Mouse (Mus musculus) heart, adult 2 months (tissue): ENCODE measurements around the gene Rpusd4. TPM values are rescaled to one million over a fixed set of nuclear protein-coding genes. Genes with fewer than 3 reads are reported as not detected.

Experiments
- DNase-seq, 2 experiments: peaks; one replicate each; pipeline ENCODE4 v3.0.0; 2021
- H3K27ac ChIP-seq: fragments of 200-600 bp; 2 replicates; pipeline ENCODE4 v1.8.1; 2022
- H3K27me3 ChIP-seq: fragments of 200-500 bp; 2 replicates; pipeline ENCODE4 v1.6.1; 2012; ENCODE audit warnings: mild to moderate bottlenecking, low read length, inconsistent platforms, mixed read lengths; ENCODE audit not compliant: control insufficient read depth, insufficient read depth
- H3K36me3 ChIP-seq: fragments of 200-500 bp; 2 replicates; pipeline ENCODE4 v1.6.1; 2012; ENCODE audit warnings: low read length, inconsistent platforms; ENCODE audit not compliant: control insufficient read depth, insufficient read depth
- H3K4me1 ChIP-seq: fragments of 200-500 bp; 2 replicates; pipeline ENCODE4 v1.6.1; 2011; ENCODE audit warnings: low read length; ENCODE audit not compliant: control insufficient read depth, insufficient read depth
- H3K4me3 ChIP-seq: fragments of 200-600 bp; 2 replicates; pipeline ENCODE4 v1.8.1; 2022
- H3K79me2 ChIP-seq: fragments of 200-500 bp; replicated peaks from 2 replicates; pipeline ENCODE4 v1.6.1; 2012; ENCODE audit warnings: mild to moderate bottlenecking, inconsistent platforms, low read length, moderate library complexity, mixed read lengths; ENCODE audit not compliant: control insufficient read depth, insufficient read depth
- H3K9ac ChIP-seq: fragments of 200-500 bp; 2 replicates; pipeline ENCODE4 v1.6.1; 2012; ENCODE audit warnings: low read depth, mild to moderate bottlenecking, control low read depth, inconsistent platforms, low read length, mixed read lengths
- CTCF ChIP-seq: fragments of 200-600 bp; IDR thresholded peaks from 2 replicates; pipeline ENCODE4 v1.8.1; 2022; ENCODE audit warnings: antibody characterized with exemption, mild to moderate bottlenecking, moderate library complexity
- EP300 ChIP-seq: fragments of 200-500 bp; IDR thresholded peaks from 2 replicates; pipeline ENCODE4 v1.6.1; 2011; ENCODE audit warnings: low read depth, low read length, control low read depth; ENCODE audit not compliant: insufficient read depth
- POLR2A ChIP-seq: fragments of 200-500 bp; IDR thresholded peaks from 2 replicates; pipeline ENCODE4 v1.6.1; 2011; ENCODE audit warnings: mild to moderate bottlenecking, low read depth, low read length, control low read depth; ENCODE audit not compliant: insufficient read depth
- WGBS: fragments of 180-500 bp; shearing (Covaris S2); methylation state at CpG from one replicate; pipeline ENCODE4 v1.1.7; 2018; 5-methylcytosine and 5-hydroxymethylcytosine counted together
- intact Hi-C: fragments of 180-260 bp; cut with DNase I; formaldehyde crosslinking; loops from one replicate; pipeline ENCODE4 v1.15.1; 2025
- polyA plus RNA-seq: library from polyadenylated mRNA; depleted of rRNA; stranded (reverse); fragments of >200 nt; gene quantifications from 2 replicates; pipeline ENCODE4 v1.2.3, GENCODE M21; 2012
- total RNA-seq, 2 experiments: library from RNA; stranded (reverse); gene quantifications; 2 replicates each; pipeline ENCODE4 v1.2.3; 2021

The Rpusd4 gene
- total and polyA plus RNA-seq, 3 experiments: 10.9 to 12.7 (median 12.2) TPM

DNA sequence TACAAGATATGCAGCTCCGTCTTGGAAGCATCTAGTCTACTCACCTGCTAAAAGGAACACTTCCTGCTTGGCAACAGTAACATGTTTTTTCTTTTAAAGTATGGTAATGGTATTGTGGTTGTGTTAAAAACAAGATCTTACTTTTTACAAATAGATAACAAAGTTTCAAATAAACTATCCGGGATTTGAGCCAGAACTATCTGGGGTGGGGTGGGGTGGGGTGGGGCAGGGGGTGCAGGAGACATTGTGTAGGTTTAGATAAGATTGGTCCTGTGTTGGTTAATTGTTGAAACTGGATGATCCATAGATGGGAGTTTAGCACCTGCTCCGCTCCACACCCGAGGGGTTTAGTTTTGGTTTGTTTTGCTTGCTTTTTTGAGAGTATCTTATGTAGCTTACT, 5.2 kb upstream of the Rpusd4 start:
- 56% methylated on average over 4 of the region's 4 CpGs for WGBS
- Histone ChIP-seq H3K36me3 (peaks cover 5% of the 10 kb centered on the region), H3K4me1 (no peaks in the 10 kb centered on the region), H3K79me2 (peaks cover 2% of the 10 kb centered on the region; the same call in 1 of the 2 replicates), H3K4me3 (no peak overlapping the region), H3K27me3 (no peaks in the 10 kb centered on the region), H3K27ac (no peak overlapping the region), H3K9ac (no peak overlapping the region)
- no peak for DNase-seq
- intact Hi-C loops: no loop called here
- TF ChIP-seq EP300: no peak
- no peak for TF ChIP-seq CTCF
- no peak for TF ChIP-seq POLR2A

- Histone ChIP-seq H3K79me2 (peaks cover 2% of the 10 kb centered on the region; the same call in 1 of the 2 replicates), H3K27me3 (no peaks in the 10 kb centered on the region), H3K4me3 (no peak overlapping the region), H3K9ac (no peak overlapping the region), H3K36me3 (peaks cover 5% of the 10 kb centered on the region), H3K27ac (no peak overlapping the region), H3K4me1 (peaks cover 3% of the 10 kb centered on the region)
- intact Hi-C loops: no loop called here
- TF ChIP-seq EP300: no peak
- no peak for TF ChIP-seq CTCF
- TF ChIP-seq POLR2A: no peak
- DNase-seq: no peak
- 85% methylated on average over 2 of the region's 2 CpGs for WGBS
Observed at GRCm38 (mm10) chr9:35263431-35263830, 4.2 kb upstream of the Rpusd4 start.

DNA sequence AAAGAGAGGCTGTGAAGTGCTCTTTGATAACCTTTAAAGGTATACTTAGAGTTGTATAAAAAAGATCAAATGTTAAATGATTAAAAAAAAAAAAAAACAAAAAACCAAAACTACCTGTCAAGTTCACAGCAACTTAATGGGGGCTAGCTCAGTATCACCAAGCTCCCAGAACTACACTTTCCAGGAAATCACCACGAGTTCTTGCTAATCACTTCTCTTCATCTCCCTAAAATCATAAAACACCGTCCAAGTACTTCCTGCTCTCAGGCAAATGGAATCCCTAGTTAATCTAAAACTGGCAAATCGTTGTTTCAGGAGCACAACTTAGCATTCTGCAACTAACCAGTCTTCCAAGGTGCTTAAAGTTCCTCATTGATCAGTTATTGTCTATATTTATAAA, 3.2 kb upstream of the Rpusd4 start:
- Histone ChIP-seq H3K9ac (no peak overlapping the region), H3K79me2 (peaks cover 2% of the 10 kb centered on the region; the same call in 1 of the 2 replicates), H3K36me3 (peaks cover 5% of the 10 kb centered on the region), H3K4me3 (no peak overlapping the region), H3K27me3 (no peaks in the 10 kb centered on the region), H3K4me1 (peaks cover 3% of the 10 kb centered on the region), H3K27ac (no peak overlapping the region)
- intact Hi-C loops: no loop called here
- TF ChIP-seq POLR2A (no peak), CTCF (no peak), EP300 (no peak)
- DNase-seq: no peak
- WGBS: 44% methylated on average over 3 of the region's 3 CpGs

- WGBS: 2% methylated on average over 21 of the region's 21 CpGs
- peaks cover 3% of the 10 kb centered on the region for H3K4me1 ChIP-seq
- H3K27ac ChIP-seq: peak overlapping the region; percentile 84
- H3K36me3 ChIP-seq: peaks cover 3% of the 10 kb centered on the region
- peak overlapping the region; percentile 49 for H3K9ac ChIP-seq
- intact Hi-C loops: loop anchor here (2.0 to 5.0 kb wide), 3 partner anchors 56 to 151 kb away; partner anchors contain the start of genes Foxred1 and St3gal4
- TF ChIP-seq CTCF (no peak), POLR2A (no peak), EP300 (no peak)
- peak overlapping the region; percentile 82 for H3K4me3 ChIP-seq
- peaks cover 2% of the 10 kb centered on the region; the same call in 1 of the 2 replicates for H3K79me2 ChIP-seq
- no peaks in the 10 kb centered on the region for H3K27me3 ChIP-seq
- no peak for DNase-seq
Observed at GRCm38 (mm10) chr9:35267976-35268715, 481 bp downstream of the Rpusd4 start.

DNA sequence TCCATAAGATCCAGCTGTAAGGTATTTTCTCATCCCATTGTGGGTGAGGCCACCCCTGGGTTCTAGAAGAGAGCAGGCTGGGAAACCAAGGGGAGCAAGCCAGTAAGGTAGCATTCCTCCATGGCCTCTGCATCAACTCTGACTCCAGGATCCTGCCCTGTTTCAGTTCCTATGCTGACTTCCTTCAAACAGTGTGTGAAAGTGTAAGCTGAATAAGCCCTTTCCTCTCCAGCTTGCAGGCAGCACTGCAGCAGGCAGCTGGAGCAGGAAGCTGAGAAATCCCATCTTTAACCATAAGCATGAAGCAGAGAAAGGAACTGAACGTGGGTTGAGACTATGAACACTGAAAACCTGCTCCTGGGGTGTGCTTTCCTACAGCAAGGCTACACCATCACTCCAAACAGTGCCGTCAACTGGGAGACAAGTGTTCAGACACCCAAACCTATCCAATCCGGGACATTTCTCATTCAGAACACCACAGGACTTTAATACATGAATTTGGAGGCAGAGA, 10.2 kb downstream of the Rpusd4 start:
- no peak overlapping the region for H3K27ac ChIP-seq
- no peaks in the 10 kb centered on the region for H3K36me3 ChIP-seq
- WGBS: 75% methylated on average over 3 of the region's 3 CpGs
- no peaks in the 10 kb centered on the region for H3K79me2 ChIP-seq
- H3K4me1 ChIP-seq: no peaks in the 10 kb centered on the region; the same call in 1 of the 2 replicates
- TF ChIP-seq CTCF (no peak), EP300 (no peak), POLR2A (no peak)
- no peak overlapping the region for H3K9ac ChIP-seq
- H3K27me3 ChIP-seq: no peaks in the 10 kb centered on the region
- intact Hi-C loops: no loop called here
- no peak for DNase-seq
- H3K4me3 ChIP-seq: no peak overlapping the region

DNA sequence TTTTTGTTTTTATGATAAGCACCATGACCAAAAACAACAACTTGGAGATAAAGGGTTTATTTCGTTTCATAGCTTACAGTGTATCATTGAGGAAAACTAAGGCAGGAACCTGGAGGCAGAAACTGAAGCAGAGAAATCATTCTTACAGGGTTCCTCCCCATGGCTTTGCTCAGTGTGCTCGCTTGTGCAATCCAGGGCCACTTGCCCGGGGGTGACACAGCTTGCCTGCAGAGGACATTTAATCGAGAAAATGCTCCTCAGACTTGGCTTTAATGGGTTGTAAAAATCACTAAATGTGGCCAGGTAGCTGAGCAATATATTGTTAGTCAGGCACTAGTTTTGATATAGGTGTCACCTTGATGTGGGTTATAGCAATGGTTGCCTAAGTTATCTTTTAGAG, 10.8 kb downstream of the Rpusd4 start:
- intact Hi-C loops: no loop called here
- TF ChIP-seq CTCF (no peak), EP300 (no peak), POLR2A (no peak)
- Histone ChIP-seq H3K4me3 (no peak overlapping the region), H3K79me2 (no peaks in the 10 kb centered on the region), H3K27me3 (no peaks in the 10 kb centered on the region), H3K36me3 (no peaks in the 10 kb centered on the region), H3K27ac (no peak overlapping the region), H3K4me1 (no peaks in the 10 kb centered on the region; the same call in 1 of the 2 replicates), H3K9ac (no peak overlapping the region)
- no peak for DNase-seq
- 81% methylated on average over 4 of the region's 4 CpGs for WGBS
